Mouse (Mus musculus) left cerebral cortex, adult 9 months (tissue): ENCODE results near the gene Frat1.

ENCODE experiments used
- DNase-seq, 2 experiments: peaks; one replicate each; pipeline ENCODE4 v3.0.0; 2022; ENCODE audit warnings: low spot score in 2 of 2

The Frat1 gene

DNA sequence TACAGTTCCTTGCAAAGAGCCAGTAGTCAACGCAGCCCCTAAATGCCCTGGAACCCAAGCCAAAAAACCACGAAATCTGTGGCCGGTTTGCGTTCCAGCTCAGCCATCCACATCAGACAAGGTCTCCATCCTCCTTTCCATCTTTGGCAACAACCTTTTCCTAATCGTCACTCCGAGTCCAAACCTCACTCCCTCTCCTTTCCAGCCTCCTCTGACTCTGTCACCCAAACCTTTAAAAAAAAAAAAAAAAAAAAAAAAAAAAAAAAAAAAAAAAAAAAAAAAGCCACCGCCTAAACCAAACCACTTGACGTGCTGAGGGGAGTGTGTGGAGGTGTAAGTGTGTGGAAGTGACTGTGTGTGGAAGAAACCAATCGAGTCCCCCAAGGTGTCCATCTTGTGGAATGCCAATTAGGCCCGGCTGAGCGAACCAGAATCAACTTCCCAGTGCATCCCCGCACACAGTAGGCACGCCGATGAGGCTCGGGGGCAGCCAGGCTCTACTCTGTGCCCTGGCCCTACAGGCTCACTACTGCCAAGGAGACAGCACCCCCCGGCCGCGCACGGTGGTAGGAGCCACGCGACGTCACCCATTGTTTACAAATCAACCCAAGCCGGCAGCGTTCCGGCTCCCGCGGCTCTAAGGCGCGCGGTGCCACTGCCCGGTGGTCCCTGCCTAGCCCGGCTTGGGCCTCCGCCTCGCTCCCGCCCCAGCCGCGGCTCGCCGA lies at the start of gene Frat1:
Gene Frat1 (plus strand): TSS at position 590 of the 725 bp plus-strand sequence.
- DNase-seq, result peak; percentile 87 to 92

DNA sequence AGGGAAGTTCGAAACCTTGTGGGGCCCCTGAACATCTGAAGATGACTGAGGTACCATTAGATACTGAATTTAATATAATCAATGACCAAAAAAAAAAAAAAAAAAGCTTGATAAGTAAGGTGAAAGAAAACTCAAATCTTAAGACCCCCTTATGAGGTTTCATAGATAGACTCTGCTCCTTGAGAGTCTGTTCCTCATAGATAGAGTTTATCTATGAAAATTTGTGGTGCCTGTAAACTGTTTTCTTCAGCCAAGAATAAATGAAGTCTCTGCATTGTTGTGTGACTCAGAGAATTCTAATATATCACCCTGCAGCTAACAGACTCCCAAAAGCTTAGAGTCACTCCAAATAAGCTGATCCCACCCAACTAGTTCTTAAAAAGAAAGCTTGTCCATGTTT lies 42.9 kb upstream of the Frat1 start:
- DNase-seq, result no peak

DNA sequence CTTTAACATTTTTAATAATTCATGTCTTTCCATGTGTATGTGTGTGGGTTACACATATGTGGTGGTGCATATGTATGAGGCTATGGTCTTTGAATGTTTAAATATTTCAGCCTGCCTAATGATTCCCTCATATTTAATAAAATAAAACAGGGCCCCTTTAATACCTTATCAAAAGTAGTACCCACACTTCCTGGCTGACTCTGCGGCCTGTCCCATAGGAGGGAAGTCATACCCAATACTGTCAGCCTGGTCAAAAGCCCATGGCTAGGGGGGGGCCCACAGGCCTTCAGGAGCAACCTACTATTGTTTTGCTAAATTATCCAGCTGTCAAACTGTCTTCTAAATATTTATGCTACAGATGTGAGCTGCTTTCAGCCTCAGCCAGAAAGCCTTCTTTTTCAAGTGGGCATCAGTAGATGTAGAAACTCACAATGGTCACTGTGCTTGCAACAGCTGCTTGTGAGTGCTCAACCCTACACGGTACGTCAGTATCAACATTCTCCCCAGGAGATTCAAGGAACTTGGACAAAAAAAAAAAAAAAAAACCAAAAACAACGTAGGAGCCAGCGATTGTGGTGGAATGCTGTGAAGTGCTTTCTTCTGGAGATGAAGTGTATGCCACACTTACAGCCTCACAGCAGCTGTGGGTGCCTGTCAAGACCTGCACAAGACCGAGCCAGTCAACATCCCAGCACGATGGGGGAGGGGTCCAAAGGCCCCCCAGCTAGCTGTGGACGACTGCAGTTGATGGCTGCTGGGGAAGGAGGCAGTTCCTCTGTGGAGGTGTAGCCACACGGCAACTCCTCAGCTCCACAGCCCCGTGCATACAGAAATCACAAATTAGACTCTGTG lies 40.4 kb upstream of the Frat1 start:
- no peak for DNase-seq

DNA sequence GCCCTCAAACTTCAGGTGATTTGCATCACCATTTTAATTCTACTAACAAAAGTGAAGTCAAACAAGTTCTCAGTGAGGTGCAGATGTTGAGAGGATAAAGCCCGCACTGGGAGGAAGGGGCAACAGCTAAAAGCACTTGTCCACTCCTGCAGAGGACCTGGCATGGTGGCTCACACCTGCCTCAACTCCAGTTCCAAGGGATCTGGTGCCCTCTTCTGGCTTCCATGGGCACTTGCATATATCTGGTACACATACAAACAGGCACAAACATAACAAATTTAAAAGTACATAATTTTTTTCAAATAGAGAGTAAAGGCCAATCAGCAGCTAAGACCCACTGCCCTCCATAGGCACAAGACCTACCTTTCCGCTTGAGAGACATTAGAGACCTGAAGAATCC lies 38.4 kb upstream of the Frat1 start:
- no peak for DNase-seq

DNA sequence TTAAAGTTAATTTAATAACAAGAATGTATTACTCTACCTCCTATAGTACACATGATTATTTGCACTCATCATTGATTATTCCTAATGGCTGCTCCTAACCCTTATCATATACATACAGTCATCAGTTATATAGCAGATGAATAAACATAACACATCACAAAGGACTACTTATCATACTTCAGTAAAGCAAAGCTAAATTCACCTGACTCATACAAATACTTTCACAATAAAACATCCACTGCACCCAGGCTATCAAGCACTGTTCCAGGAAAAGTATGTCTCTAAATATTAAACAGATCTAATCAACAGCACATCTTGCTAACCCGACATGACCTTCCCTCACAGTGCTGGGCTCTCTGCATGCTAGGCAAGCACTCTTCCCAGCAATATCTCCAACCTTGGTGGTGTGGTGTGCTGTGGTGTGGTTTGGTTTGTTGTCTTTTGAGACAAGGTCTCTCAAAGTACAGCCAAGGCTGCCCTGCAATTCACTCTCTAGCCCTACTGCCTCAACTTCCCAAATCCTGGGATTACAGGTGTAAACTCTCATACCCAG lies 36.8 kb upstream of the Frat1 start:
- no peak for DNase-seq

DNA sequence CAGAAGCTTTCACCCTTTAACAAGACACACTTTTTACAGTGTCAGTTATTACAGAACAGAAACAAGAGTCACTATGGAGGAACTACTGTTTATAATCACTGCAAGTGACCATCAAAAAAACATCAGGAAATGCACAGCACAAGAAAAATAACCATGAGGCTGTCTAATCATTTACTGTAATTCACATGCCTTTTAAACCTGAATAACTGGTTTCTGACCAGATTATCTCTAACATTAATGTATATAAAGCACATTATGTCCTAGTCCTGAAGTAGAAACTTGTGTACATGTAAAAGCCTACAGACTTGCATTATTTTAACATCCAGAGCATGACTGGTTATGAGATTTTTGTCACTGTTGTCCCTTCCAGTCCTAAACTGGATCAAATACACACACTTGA lies 35.8 kb upstream of the Frat1 start:
- no peak for DNase-seq

DNA sequence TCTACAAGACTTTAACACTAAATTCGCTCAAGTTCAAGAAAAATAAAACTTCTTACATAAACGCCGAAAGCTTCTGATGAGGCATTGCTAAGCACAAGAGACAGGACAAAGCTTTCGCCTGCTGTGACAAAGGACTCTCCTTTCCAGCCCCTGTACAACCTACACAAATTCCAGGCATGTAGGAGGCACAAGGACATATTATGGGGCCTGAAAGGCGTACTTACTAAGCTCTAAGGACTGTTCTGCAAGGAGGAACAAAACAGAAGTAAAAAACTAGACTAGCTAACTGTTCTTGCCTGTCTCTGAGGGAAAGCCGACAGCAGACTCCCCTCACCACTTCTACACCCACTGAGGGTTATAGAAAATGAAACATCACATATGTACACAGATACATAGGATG lies 34.9 kb upstream of the Frat1 start:
- DNase-seq, result no peak

DNA sequence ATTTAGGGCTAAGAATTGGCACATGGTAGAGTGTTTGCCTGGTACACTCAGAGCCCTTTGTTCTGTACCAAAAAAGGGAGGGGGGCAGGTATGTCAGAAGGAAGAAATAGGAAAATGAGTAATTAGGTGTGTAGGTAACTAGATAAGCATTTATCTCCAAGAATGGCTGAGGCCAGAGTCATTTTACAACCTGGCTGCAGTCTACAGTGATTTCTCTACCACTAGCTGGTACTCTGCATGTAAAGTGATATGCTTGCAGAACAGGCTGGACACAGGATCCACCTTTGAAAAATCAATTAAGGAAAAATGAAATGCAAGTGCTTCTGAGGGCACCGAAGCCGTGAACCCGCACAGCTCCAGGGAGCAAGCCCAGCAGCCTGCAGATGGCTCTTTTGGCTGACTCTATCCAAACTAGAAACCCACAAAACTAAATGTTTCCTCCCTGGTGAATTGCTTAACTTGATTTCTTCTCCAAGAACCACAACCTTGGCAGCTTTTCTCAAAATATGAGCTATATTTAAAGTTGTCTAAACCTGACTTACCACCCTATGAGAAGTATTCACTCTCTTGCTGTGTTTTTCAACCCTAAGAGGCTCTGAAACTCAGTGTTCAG lies 33.5 kb upstream of the Frat1 start:
- no peak for DNase-seq

DNA sequence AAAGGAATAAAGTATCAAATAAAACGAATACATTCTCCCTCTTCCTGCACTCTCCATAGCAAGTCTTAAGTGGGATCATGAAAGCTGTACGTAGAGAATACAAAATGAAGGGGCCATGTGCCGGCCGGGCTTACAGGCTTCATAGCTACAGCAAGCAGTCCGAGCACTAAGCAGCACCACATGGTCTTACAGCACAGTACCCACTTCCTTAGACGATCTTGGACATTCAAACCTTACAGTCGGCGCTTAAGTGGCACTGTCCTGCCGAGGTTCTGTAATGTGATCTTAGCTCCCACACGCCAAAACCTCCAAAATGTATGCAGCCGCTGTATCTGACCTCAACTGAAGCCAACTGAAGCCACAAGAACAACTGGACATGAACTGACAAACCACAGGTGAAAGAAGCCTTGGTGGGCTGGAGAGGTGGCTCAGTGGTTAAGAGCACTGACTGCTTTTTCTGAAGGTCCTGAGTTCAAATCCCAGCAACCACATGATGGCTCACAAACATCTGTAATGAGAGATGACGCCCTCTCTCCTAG lies 32.9 kb upstream of the Frat1 start:
- no peak for DNase-seq

DNA sequence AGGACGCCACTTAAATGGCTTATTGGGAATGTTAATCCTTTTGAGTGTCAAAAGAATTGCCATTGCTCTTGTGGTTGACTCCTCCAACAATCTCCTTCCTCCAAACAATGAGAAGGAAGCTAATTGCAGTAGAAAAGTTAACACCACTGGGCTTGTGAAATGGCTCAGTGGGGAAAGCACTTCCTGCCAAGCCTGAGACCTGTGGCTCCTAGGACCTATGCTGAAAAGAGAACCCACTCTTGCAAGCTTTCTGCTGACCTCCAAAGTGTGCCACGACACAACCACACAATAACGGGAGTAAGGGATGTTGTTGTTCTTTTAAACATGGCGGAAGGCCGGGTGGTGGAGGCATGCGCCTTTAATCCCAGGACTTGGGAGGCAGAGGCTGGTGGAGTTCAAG lies 32.2 kb upstream of the Frat1 start:
- DNase-seq, result no peak

DNA sequence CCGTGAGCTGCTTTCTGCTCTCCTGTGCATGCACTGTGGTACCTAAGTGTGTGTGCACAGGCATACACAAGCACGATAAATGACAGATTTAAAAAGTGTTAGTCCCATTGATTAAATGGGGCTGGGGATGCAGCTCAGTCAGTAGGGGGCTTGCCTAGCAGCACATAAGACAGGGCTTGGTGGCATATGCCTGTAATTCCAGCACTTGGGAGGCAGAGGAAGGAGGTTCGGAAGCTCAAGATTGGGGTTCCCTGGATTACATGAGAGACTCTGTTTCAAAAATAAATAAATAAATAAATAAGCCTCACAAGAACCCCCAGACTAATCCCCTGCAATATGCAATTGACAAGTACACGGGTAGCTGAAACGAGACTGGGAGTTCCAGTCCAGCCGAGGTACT lies 29.3 kb upstream of the Frat1 start:
- DNase-seq, result no peak

DNA sequence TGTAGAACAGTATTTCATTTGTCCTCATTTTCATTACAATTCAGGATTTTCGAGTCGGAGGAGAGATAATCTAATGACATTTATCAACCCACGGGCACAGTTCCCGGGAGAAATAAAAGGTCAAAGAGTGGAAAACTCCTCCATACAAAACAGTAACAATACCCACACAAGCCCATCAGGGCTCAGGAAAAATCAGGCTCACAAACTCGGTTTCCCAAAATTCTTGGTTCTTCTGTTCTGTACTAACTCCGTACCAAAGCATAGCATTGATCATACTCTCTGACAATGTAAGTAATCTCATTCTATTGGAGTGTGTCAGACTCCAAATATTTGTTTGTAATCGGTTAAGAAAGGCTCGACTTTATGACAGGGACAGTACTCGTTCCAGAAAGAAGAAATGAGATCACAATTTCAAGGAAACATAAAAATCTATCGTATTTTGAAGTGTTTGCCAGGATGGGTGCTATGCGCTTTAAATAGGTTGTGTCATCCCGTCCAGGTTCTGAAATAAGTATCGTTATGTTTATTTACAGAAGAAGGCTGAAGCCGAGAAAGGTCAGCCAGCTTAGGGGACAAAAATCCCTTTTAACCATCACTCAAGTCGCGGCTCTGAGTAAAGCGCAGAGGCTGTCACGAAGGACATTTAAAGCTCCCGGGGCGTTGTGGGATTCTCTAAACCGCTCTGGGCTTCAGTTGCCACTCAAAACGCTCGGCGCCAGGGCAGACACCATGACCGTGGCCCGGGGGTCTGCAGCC lies 28.6 kb upstream of the Frat1 start:
- no peak for DNase-seq

DNA sequence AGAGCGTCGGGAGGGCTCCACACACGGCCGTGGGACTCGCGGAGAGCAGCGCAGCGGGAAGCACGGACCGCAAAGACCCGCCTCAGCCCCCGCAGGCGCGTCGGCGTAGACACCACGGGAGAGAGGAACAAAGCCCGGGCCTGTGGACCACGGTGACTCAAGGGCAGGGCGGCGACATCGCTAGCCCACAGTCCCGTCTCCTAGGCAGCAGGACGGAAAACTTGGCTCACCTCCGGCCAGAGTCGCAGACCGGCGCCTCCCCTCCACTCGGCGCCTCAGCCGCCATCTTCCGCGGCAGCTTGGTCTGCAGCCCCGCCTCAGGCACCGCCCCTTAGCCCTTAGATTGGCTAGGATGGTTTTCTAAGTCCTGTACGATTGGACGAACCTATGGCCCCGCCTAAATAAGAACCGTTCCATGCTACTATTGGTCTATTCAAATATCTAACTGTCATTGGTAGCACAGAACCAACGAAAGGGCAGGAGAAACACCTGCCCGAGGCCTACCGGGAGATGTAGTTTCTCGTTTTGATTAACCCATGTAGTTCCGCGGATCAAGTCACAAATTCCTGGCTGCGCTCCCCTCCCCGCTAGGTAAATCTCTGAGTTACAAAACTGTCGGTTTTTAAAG lies 27.9 kb upstream of the Frat1 start, which contains the start of gene Arhgap19:
Gene Arhgap19 (minus strand): TSS at position 306 of the 628 bp plus-strand sequence.
- DNase-seq, result peak; percentile 93 to 95

DNA sequence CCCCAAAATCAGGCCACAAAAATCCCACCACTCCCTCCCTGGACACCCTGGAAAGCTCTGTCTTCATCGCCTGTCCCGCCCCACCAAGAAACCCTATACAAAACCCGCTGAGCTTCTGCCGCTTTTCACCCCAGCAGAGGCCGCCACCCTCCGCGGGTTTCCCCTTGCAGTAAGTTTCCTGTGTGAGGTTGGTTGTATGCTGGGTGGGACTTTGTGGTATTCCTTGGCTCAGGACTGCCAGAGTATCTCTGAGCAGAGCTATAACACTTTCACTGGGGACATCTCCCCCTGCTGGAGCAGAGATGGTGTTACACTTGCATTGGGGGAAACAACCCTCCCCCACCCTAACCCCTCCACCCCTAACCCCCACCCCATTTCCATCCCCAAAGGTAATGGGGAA lies 26.4 kb upstream of the Frat1 start:
- DNase-seq, result no peak

DNA sequence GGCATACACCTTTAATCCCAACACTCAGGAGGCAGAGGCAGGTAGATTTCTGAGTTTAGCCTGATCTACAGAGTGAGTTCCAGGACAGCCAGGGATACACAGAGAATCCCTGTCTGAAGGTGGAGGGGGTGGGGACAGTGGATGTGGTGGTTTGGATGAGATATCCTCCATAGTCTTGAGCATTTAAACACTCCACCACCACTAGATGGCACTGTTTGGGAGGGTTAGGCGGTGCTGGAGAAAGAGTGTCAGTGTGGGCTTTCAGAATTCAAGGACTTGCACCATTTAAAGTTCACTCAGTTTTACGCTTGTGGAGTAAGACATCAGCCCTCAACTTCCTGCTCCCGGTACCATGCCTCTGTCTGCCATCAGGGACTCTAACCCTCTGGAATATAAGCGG lies 23.9 kb upstream of the Frat1 start:
- DNase-seq, result no peak

DNA sequence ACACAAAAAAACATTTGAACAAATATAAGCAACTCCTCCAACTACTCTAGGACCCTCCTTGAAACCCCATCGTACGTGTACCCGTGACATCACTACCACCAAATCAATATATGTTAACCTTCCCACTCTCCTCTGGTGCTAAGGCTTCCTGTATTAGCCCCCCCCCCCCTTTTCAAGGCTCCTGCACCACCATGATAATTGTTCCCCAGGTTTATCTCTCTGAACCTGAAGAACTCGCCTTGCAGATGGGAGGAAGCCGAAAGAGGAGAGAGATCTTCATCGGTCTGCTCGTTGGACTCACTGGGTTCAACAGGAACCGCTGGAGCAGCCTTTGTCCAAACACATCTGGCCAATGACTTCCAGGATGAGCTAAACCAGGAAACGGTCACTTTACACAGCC lies 22.3 kb upstream of the Frat1 start:
- DNase-seq, result no peak

DNA sequence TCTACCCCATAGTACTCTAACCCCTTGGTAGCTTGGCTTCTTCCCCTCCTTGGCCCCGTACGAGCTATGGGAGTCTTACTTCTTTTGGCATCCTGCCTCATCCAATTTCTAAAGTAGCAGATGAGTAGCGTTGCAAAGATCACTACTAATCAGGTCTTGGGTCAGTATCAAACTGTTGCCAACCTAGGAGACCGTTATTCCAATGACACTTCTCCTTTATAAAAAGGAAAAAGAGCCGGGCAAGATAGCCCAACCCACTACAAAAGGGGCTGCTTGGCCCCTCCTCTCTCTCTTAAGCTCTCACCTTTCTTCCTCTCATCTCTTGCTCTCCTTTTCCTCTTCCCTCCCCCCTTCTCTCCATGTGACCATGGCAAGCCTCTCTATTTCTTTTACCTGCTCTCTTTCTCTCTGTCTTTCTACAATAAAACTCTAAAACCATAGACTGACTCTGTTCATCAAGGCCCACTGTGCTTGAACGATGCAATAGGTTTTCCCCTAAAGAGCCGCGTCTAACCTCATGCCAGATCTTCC lies 21.6 kb upstream of the Frat1 start:
- no peak for DNase-seq

DNA sequence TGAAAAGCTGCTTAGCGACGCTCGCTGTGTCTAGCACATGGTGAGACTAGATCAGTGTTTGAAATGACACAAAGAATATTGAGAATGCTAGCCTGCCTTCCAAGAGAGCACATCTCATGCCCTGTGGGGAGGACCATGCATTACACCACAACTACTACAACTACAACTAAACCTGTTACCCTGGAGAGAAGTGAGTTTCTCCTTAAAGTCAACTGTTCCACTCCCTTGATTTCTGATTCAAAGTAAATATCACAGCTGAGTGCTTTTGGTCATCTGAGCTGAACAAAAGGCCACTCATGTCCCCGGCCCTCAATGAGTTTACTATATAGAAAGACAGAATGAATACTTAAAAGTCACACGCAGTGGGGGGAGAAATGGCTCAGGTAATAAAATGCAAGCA lies 19.7 kb upstream of the Frat1 start:
- no peak for DNase-seq

DNA sequence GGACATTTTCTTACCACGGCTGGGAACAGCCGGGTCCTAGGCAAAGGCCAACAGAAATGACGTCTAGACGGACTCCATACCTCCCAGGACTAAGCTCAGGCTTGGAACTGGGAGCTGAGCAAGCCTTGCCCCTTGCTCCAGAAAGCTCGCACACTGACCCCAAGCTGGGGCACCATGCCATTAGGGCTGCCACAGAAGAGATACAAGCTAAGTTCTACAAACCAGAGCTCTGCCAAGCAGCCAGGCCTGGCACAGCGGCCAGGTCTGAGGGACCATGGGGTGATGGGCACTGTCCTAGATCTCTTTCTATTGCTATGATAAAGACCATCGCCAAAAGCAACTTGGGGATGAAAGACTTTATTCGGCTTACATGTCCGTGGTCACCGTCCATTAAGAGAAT lies 17.2 kb upstream of the Frat1 start:
- DNase-seq, result no peak

DNA sequence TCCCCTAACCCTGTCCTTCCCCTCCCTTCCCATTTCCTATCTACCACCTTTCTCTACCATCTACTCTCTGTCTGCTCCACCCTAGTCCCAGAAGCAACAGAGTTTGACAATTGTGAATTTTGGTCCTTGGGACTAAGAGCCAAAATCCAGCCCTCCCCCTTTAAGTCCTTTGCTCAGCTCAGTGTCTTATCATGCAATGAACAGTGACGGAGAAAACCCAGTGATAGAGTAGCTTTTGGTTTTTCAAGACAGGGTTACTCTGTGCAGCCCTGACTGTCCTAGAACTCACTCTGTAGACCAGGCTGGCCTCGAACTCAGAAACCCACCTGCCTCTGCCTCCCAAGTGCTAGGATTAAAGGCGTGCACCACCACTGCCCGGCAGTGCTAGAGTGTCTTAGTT lies 16.4 kb upstream of the Frat1 start:
- no peak for DNase-seq

DNA sequence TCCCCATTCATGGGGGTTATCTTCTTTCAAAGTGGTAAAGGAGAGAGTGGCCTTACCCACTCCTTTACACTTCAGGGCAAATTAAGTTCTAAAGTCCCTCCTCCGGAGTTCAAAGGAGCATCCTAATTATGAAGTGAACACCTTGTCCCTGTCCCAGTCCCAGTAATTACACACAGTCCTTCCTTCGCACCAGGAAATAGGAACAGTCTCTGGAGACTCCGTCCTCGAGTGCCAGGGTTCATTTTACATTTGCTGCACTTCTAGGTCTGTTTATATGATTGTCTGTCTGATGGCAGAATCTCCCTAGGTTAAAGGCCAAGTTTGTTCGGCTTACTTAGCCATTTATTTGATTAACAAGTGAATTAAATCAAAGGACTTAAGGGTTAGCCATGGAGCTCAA lies 13.4 kb upstream of the Frat1 start:
- DNase-seq, result no peak
